Mouse (Mus musculus): Measurements from ENCODE around the gene Grasp.

GRCm38 (mm10) chr15:101221298-101222104 is 2.5 kb upstream of the Grasp start:
- TF ChIP-seq CTCF (IDR thresholded peaks at IDR 0.05; ENCODE audit: insufficient read depth, low read length) = peak; percentile 94
- no peak for TF ChIP-seq POLR2A (IDR thresholded peaks at IDR 0.05; ENCODE audit: borderline replicate concordance, extremely low read depth, low read depth, low read length)

Data from lung, adult 2 months (tissue).